Mouse (Mus musculus) liver, embryonic 14.5 days (tissue): ENCODE measurements around the gene Gtf2ird2.

Source experiments
- CTCF ChIP-seq: IDR thresholded peaks from 2 replicates; pipeline ENCODE4 v1.5.1; 2016; ENCODE audit warnings: antibody characterized with exemption, low read depth, control low read depth
- EP300 ChIP-seq: IDR thresholded peaks from 2 replicates; pipeline ENCODE4 v1.6.1; 2016; ENCODE audit warnings: antibody characterized with exemption, low read depth

GRCm38 (mm10) chr5:134236241-134236640, 52.4 kb downstream of the Gtf2ird2 start:
- TF ChIP-seq CTCF = no peak
- no peak for TF ChIP-seq EP300
